Mouse (Mus musculus): ENCODE data around the gene Vps11.

DNA sequence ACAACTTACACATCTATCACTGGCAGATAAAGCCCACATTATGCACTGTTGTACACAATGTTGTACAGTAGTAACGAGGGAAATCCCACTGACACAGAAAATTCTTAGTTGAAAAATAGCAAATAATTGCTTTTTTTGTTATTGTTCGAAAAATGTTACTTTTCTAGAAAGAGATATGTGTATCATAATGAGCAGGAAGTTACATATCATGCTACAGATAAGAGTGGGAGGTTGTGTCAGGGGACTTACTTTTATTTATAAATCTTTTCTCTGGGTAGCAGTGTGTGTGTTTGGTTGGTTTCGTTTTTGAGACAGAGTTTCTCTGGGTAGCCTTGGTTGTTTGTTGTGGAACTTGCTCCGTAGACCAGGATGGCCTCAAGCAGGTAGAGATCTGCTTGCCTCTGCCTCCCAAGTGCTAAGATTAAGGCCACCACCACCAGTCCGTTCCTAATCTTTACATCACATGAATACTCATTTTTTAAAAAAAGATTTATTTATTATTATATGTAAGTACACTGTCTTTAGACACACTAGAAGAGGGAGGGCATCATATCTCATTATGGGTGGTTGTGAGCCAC is 16.8 kb upstream of the Vps11 start:
- TF ChIP-seq GATA1 (IDR thresholded peaks at IDR 0.05; ENCODE audit: borderline replicate concordance, low read length) (no peak), FLI1 (IDR thresholded peaks at IDR 0.05; ENCODE audit: low read length) (no peak)
